Mouse (Mus musculus): Measurements from ENCODE around the gene Gucy1a1. TPM values are rescaled to one million over a fixed set of nuclear protein-coding genes. Genes with fewer than 3 reads are reported as not detected.
A peak's percentile ranks its signal among the peaks of the same experiment; 100 is the strongest.

The Gucy1a1 gene
- polyA plus RNA-seq, 1 experiment from 2014 or later = 4.4 TPM

DNA sequence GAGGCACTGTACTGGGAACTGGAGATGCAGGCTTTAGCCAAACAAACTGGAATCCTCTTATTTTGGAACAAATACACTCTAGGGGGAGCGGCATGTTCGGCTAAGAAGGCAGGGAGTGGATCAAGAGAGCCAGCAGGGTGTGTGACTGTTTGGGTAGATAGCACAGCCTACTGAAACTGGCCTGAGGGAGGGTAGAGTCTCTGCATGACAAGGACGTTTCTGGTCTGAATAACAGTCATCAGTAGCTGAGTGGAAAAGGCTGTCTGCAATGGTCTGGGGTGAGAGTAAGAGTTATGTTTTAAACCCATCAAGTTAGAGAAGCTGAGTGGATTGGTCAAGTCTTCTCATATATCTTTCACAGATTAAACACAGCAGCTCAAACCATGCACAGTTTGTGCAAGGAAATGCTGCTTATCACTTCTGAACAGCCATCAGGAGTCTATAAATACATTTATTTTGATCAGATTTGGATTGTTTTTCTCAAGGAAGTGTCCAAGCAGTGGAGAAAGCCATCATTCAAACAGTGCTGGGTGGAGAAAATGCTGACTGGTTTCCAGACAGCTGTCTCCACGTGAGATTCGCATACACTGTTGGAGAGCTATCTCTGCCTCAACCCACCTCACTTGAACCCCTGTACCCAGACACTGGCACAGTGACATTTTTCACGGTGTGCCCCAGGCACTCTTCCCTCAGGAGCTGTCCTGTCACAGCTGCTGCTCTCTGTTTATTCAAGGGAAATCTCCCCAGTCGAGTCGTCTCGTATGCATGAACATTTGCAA, 84.0 kb downstream of the Gucy1a1 start:
- H3K27me3 ChIP-seq (ENCODE audit: control insufficient read depth, insufficient read depth, low read length) = peaks cover 2% of the 10 kb centered on the region; the same call in 1 of the 2 replicates
- H3K4me2 ChIP-seq (replicated peaks; ENCODE audit: low read depth, low read length) = no peak overlapping the region
- no peak overlapping the region for H3K27ac ChIP-seq (ENCODE audit: low read depth, low read length)
- H3K4me1 ChIP-seq (replicated peaks; ENCODE audit: control insufficient read depth, insufficient read depth, low read length) = no peaks in the 10 kb centered on the region
- H3K4me3 ChIP-seq (ENCODE audit: low read depth, low read length) = no peak overlapping the region
- DNase-seq (ENCODE audit: low spot score) (no peak), ATAC-seq (ENCODE audit: low FRiP score) (no peak)
- WGBS = 43% methylated on average over 9 of the region's 9 CpGs
- no peaks in the 10 kb centered on the region for H3K36me3 ChIP-seq (ENCODE audit: control insufficient read depth, insufficient read depth, low read length)
- no peaks in the 10 kb centered on the region for H3K9me3 ChIP-seq (ENCODE audit: control insufficient read depth, low read length)
- H3K9ac ChIP-seq (ENCODE audit: low read depth, low read length) = no peak overlapping the region

DNA sequence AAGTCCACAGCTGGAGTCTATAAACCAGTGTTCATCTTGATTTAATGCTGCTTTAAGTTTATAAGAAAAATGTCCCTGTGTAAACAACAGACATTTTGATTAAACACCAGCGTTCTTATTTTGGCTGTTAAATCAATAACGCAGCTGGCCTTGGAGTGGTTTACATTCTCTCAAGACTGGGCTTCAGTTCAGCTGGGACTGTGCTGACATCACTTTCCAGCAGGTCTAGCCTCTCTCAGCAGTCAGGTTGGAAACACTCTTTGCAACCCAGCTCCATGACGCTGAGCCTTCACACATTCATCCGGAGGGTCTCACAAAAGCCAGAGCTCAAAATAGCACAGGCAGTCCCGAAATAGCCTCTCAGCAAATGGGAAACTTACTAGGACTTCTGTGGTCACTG, 88.4 kb downstream of the Gucy1a1 start:
- no peak overlapping the region for H3K4me3 ChIP-seq (ENCODE audit: low read depth, low read length)
- H3K36me3 ChIP-seq (ENCODE audit: control insufficient read depth, insufficient read depth, low read length) = no peaks in the 10 kb centered on the region
- H3K9ac ChIP-seq (ENCODE audit: low read depth, low read length) = no peak overlapping the region
- WGBS = 70% methylated on average over 5 of the region's 5 CpGs
- H3K27ac ChIP-seq (ENCODE audit: low read depth, low read length) = no peak overlapping the region
- no peak for DNase-seq (ENCODE audit: low spot score)
- H3K27me3 ChIP-seq (ENCODE audit: control insufficient read depth, insufficient read depth, low read length) = no peaks in the 10 kb centered on the region
- H3K4me1 ChIP-seq (replicated peaks; ENCODE audit: control insufficient read depth, insufficient read depth, low read length) = no peaks in the 10 kb centered on the region
- no peak overlapping the region for H3K4me2 ChIP-seq (replicated peaks; ENCODE audit: low read depth, low read length)
- no peaks in the 10 kb centered on the region for H3K9me3 ChIP-seq (ENCODE audit: control insufficient read depth, low read length)
- no peak for ATAC-seq (ENCODE audit: low FRiP score)

DNA sequence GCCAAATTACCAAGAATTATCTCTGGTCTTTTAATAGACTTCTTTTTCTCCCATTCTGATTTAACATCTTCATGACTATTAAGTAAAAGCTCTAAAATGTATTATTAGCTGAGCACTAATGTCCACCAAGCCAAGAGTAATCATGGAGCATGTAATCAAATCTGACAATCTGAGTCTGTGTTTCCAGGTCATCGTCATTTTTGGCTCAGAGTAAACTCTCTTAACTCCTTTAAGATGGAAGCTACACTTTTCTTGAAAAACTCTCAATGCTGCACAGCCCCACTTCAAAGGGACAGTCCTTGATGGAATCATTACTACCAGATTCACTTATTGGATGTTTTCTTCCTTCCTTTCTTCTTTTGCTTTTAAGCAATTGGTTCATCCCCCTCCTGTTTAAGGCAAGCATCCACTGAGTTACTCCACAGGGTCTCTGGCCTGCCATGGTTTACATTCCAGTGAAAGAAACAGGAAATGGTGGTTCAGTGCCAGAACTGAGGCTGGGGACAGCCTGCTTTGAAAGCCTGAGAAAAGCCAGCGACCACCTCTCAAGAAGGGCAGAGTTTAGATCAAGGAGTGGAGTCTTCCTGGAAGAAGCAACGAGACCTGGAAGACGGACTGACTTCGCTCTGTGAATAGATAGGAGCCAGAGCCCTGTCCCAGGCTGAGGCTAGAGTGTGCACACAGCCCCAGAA, 91.2 kb downstream of the Gucy1a1 start:
- no peak overlapping the region for H3K9ac ChIP-seq (ENCODE audit: low read depth, low read length)
- no peak overlapping the region for H3K4me2 ChIP-seq (replicated peaks; ENCODE audit: low read depth, low read length)
- ATAC-seq (ENCODE audit: low FRiP score) (no peak), DNase-seq (ENCODE audit: low spot score) (no peak)
- H3K27ac ChIP-seq (ENCODE audit: low read depth, low read length) = no peak overlapping the region
- H3K9me3 ChIP-seq (ENCODE audit: control insufficient read depth, low read length) = no peaks in the 10 kb centered on the region
- WGBS = 69% methylated on average over 5 of the region's 5 CpGs
- no peaks in the 10 kb centered on the region for H3K27me3 ChIP-seq (ENCODE audit: control insufficient read depth, insufficient read depth, low read length)
- H3K36me3 ChIP-seq (ENCODE audit: control insufficient read depth, insufficient read depth, low read length) = no peaks in the 10 kb centered on the region
- no peaks in the 10 kb centered on the region for H3K4me1 ChIP-seq (replicated peaks; ENCODE audit: control insufficient read depth, insufficient read depth, low read length)
- no peak overlapping the region for H3K4me3 ChIP-seq (ENCODE audit: low read depth, low read length)

DNA sequence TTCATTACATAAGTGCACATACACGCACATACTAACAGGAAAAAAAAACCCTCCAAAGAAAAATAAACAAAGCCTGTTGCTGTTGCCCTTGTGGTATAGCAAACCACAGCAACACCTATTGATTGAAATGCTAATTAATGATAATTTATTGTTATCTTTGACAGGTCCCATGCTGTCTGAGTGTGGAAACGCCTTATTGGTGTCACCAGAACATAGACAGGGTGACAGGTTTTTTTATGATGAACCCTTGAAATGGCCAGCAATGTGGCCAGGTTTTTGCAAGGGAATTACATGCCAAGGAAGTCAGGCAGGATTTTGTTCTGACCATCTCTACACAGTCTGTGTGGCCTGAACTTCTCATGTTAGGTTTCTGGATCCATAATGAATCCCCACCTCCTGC, 93.6 kb downstream of the Gucy1a1 start:
- H3K9me3 ChIP-seq (ENCODE audit: control insufficient read depth, low read length) = no peaks in the 10 kb centered on the region
- no peaks in the 10 kb centered on the region for H3K36me3 ChIP-seq (ENCODE audit: control insufficient read depth, insufficient read depth, low read length)
- DNase-seq (ENCODE audit: low spot score) (no peak), ATAC-seq (ENCODE audit: low FRiP score) (no peak)
- H3K4me2 ChIP-seq (replicated peaks; ENCODE audit: low read depth, low read length) = no peak overlapping the region
- H3K27ac ChIP-seq (ENCODE audit: low read depth, low read length) = no peak overlapping the region
- 52% methylated on average over 2 of the region's 2 CpGs for WGBS
- no peaks in the 10 kb centered on the region for H3K4me1 ChIP-seq (replicated peaks; ENCODE audit: control insufficient read depth, insufficient read depth, low read length)
- H3K27me3 ChIP-seq (ENCODE audit: control insufficient read depth, insufficient read depth, low read length) = no peaks in the 10 kb centered on the region
- H3K4me3 ChIP-seq (ENCODE audit: low read depth, low read length) = no peak overlapping the region
- H3K9ac ChIP-seq (ENCODE audit: low read depth, low read length) = no peak overlapping the region

DNA sequence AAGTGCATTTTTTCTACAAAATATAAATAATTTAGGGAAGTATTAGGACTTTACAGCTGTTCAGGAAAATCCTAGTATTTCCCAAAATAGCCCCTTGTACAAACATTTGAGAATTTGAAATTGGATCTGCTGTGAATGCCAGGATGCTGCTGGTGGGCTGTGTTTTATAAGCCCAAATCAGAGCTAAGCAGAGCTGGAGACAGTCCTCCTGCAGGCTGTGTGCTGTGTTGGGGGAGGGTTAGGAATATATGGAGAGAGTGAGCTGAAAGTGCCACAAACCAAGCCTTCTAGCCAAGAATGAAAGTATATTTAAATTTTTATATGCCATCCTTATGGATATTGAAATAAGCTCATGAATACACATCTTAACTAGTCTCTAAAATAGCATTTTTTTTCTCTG, 94.1 kb downstream of the Gucy1a1 start:
- ATAC-seq (ENCODE audit: low FRiP score) (no peak), DNase-seq (ENCODE audit: low spot score) (no peak)
- H3K4me1 ChIP-seq (replicated peaks; ENCODE audit: control insufficient read depth, insufficient read depth, low read length) = no peaks in the 10 kb centered on the region
- no peak overlapping the region for H3K4me3 ChIP-seq (ENCODE audit: low read depth, low read length)
- H3K36me3 ChIP-seq (ENCODE audit: control insufficient read depth, insufficient read depth, low read length) = no peaks in the 10 kb centered on the region
- H3K9ac ChIP-seq (ENCODE audit: low read depth, low read length) = no peak overlapping the region
- no peaks in the 10 kb centered on the region for H3K9me3 ChIP-seq (ENCODE audit: control insufficient read depth, low read length)
- no peak overlapping the region for H3K27ac ChIP-seq (ENCODE audit: low read depth, low read length)
- no peak overlapping the region for H3K4me2 ChIP-seq (replicated peaks; ENCODE audit: low read depth, low read length)
- H3K27me3 ChIP-seq (ENCODE audit: control insufficient read depth, insufficient read depth, low read length) = no peaks in the 10 kb centered on the region

DNA sequence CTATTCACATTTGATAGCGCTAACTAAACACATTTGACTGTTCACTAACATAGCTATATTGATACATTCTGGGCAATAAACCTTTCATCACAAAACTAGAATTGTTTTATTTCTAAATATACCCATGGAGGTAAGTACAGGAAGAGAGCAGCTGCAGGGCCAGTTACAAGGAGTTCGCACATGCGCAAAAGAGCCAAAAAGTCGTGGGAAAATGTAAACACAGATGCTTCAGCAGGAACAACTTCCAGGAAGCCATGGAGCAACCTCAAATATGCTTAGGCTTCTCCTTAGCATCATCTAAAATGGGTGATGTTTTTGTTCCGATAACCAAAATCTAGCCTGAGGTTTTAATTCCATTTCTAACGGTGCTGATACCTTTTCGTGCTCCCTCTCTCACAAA, 96.9 kb downstream of the Gucy1a1 start:
- H3K4me1 ChIP-seq (replicated peaks; ENCODE audit: control insufficient read depth, insufficient read depth, low read length) = no peaks in the 10 kb centered on the region
- H3K9me3 ChIP-seq (ENCODE audit: control insufficient read depth, low read length) = no peaks in the 10 kb centered on the region
- H3K4me2 ChIP-seq (replicated peaks; ENCODE audit: low read depth, low read length) = no peak overlapping the region
- no peak for ATAC-seq (ENCODE audit: low FRiP score)
- no peak overlapping the region for H3K27ac ChIP-seq (ENCODE audit: low read depth, low read length)
- no peaks in the 10 kb centered on the region for H3K27me3 ChIP-seq (ENCODE audit: control insufficient read depth, insufficient read depth, low read length)
- H3K36me3 ChIP-seq (ENCODE audit: control insufficient read depth, insufficient read depth, low read length) = no peaks in the 10 kb centered on the region
- 65% methylated on average over 7 of the region's 7 CpGs for WGBS
- H3K9ac ChIP-seq (ENCODE audit: low read depth, low read length) = no peak overlapping the region
- no peak overlapping the region for H3K4me3 ChIP-seq (ENCODE audit: low read depth, low read length)
- DNase-seq (ENCODE audit: low spot score) = peak; percentile 31

DNA sequence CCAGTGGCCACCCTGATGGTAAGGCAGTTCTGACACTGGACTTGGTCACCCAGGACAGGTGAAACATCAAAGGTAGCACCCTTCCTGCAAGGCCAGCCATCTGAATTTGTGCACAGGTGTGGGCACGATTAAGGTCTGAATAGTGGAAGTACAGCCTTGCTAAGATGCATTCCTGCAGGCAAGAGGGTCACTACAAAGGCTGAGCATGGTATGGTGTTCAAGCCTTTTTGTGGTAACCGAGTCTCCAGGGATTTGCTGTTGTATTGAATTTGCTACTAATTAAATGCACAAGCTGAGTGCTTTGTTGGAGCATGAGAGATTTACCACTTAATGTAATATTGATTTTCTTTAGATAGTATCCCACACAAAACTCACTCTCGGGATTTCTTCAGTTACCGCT, 97.5 kb downstream of the Gucy1a1 start:
- DNase-seq (ENCODE audit: low spot score) = peak; percentile 32

DNA sequence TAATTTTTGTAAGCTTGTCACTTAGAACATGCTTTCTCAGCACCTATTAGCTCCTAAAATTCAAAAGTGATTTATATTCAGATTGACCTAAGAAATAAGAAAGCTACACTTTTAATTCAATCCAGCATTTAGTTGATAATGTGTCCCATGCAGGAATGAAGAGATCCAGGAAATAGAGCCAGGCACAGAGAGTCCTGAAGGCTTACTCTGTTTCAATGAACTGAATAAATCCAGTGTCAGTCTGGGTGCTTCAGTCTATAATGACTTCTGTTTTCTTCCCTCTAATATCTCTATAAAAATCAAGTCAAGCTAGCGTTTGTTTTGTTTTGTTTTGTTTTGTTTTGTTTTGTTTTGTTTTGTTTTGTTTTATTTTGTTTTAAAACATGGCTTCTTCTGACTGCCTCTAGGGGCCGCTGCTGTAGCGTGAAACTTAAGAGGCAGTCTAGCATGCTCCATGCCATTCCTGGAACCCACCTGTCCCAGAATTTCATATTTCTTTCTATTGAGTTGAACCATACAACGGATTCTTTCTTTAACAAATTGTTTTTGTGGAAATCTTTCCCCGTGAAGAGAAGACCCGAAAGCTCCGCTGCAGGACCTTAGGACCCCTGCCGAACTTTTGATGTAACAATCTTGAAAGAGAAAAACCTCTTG, 98.4 kb downstream of the Gucy1a1 start:
- H3K27me3 ChIP-seq (ENCODE audit: control insufficient read depth, insufficient read depth, low read length) = no peaks in the 10 kb centered on the region
- no peaks in the 10 kb centered on the region for H3K36me3 ChIP-seq (ENCODE audit: control insufficient read depth, insufficient read depth, low read length)
- H3K27ac ChIP-seq (ENCODE audit: low read depth, low read length) = no peak overlapping the region
- H3K9ac ChIP-seq (ENCODE audit: low read depth, low read length) = no peak overlapping the region
- H3K4me2 ChIP-seq (replicated peaks; ENCODE audit: low read depth, low read length) = no peak overlapping the region
- no peak overlapping the region for H3K4me3 ChIP-seq (ENCODE audit: low read depth, low read length)
- WGBS = 32% methylated on average over 8 of the region's 8 CpGs
- H3K9me3 ChIP-seq (ENCODE audit: control insufficient read depth, low read length) = no peaks in the 10 kb centered on the region
- peak; percentile 58 for DNase-seq (ENCODE audit: low spot score)
- no peaks in the 10 kb centered on the region for H3K4me1 ChIP-seq (replicated peaks; ENCODE audit: control insufficient read depth, insufficient read depth, low read length)
- ATAC-seq (ENCODE audit: low FRiP score) = peak; percentile 77

More for the DNA sequence above, 97.5 kb downstream of the Gucy1a1 start:
- peak; percentile 46 for ATAC-seq (ENCODE audit: low FRiP score)
- no peaks in the 10 kb centered on the region for H3K27me3 ChIP-seq (ENCODE audit: control insufficient read depth, insufficient read depth, low read length)
- H3K9ac ChIP-seq (ENCODE audit: low read depth, low read length) = no peak overlapping the region
- no peaks in the 10 kb centered on the region for H3K4me1 ChIP-seq (replicated peaks; ENCODE audit: control insufficient read depth, insufficient read depth, low read length)
- WGBS = 70% methylated on average over 4 of the region's 4 CpGs
- H3K4me2 ChIP-seq (replicated peaks; ENCODE audit: low read depth, low read length) = no peak overlapping the region
- no peak overlapping the region for H3K27ac ChIP-seq (ENCODE audit: low read depth, low read length)
- no peaks in the 10 kb centered on the region for H3K9me3 ChIP-seq (ENCODE audit: control insufficient read depth, low read length)
- H3K4me3 ChIP-seq (ENCODE audit: low read depth, low read length) = no peak overlapping the region
- no peaks in the 10 kb centered on the region for H3K36me3 ChIP-seq (ENCODE audit: control insufficient read depth, insufficient read depth, low read length)

Measured in hindbrain, embryonic 11.5 days (tissue).